29 mouse cellular contexts compared by ENCODE assay signal in the genomic region with DNA sequence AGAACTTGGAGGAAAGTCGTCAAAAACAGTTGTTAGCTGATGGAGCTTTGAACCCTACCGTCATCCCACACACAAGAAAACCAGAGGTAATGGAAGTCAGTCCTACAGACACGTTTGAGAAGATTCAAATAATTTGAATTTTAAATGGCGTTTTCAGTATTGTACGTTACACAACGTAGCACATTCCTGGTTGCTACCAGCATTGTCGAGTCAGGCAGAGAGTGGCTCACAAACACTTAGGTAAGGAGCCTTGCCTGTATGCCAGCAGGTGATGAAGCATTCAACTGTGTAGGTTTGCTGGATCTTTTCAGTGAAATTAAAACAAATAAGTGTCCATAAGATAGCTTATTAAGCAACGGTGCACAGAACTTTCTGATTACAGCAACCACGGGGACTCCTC. TPM values are rescaled to one million over a fixed set of nuclear protein-coding genes. Genes with fewer than 3 reads are reported as not detected.
DNase-seq lines count a peak whose midpoint lies in the region; ATAC-seq and TF ChIP-seq lines count a peak whose summit lies in the region.
"Had no signal": no experiment of that assay in that cellular context is flagged by ENCODE, and none has a peak within 500 bp of the region (broad histone marks: within the 10 kb centered on the region; RNA-seq: fewer than 3 reads in every experiment).

No protein-coding gene starts in this region.

- ATAC-seq in forebrain, embryonic 12.5 days (ENCODE audit: low FRiP score) = no peak
- no peak for ATAC-seq in forebrain, embryonic 16.5 days
- ATAC-seq in midbrain, postnatal 0 days (ENCODE audit: low FRiP score) = no peak
- 0 out of 2 replicates have a peak, but pooled peaks have one; percentile 12 for ATAC-seq in midbrain, embryonic 11.5 days (ENCODE audit: low FRiP score)
- 0 out of 2 replicates have a peak, but pooled peaks have one; percentile 40 for ATAC-seq in midbrain, embryonic 16.5 days
- no peak for ATAC-seq in heart, embryonic 11.5 days (replicated peaks; ENCODE audit: insufficient number of reproducible peaks, low FRiP score, low TSS enrichment)

- peaks cover 24% of the 10 kb centered on the region for H3K4me1 ChIP-seq in forebrain, embryonic 12.5 days
- peaks cover 8% of the 10 kb centered on the region; the same call in 1 of the 2 replicates for H3K4me1 ChIP-seq in forebrain, embryonic 16.5 days (replicated peaks; ENCODE audit: control insufficient read depth, insufficient read depth, low read length)
- peaks cover 40% of the 10 kb centered on the region for H3K4me1 ChIP-seq in midbrain, embryonic 10.5 days
- no peaks in the 10 kb centered on the region for H3K4me1 ChIP-seq in midbrain, postnatal 0 days (ENCODE audit: insufficient read depth, low read length)
- peaks cover 15% of the 10 kb centered on the region for H3K4me1 ChIP-seq in midbrain, embryonic 11.5 days (ENCODE audit: control insufficient read depth, insufficient read depth, low read length)
- H3K4me1 ChIP-seq in midbrain, embryonic 16.5 days (ENCODE audit: control insufficient read depth, insufficient read depth, low read length) = peaks cover 7% of the 10 kb centered on the region
- H3K4me1 ChIP-seq in heart, embryonic 11.5 days (ENCODE audit: control insufficient read depth, insufficient read depth, low read length) = peaks cover 5% of the 10 kb centered on the region; the same call in 1 of the 2 replicates
- H3K4me1 ChIP-seq: embryonic facial prominence, embryonic 15.5 days; limb, embryonic 12.5 days; stomach, embryonic 15.5 days had no signal

- H3K27ac ChIP-seq in forebrain, embryonic 12.5 days = peak overlapping the region; percentile 67
- H3K27ac ChIP-seq in forebrain, embryonic 16.5 days (ENCODE audit: low read length) = no peak overlapping the region
- peak overlapping the region; percentile 79 for H3K27ac ChIP-seq in midbrain, embryonic 10.5 days (replicated peaks)
- no peak overlapping the region for H3K27ac ChIP-seq in midbrain, postnatal 0 days (ENCODE audit: low read depth, low read length)
- H3K27ac ChIP-seq in midbrain, embryonic 11.5 days (ENCODE audit: low read depth, low read length) = peak overlapping the region; percentile 35; the same call in 1 of the 2 replicates
- H3K27ac ChIP-seq in midbrain, embryonic 16.5 days (ENCODE audit: low read length) = no peak overlapping the region
- H3K27ac ChIP-seq in heart, embryonic 11.5 days (ENCODE audit: low read depth, low read length) = no peak overlapping the region
- H3K27ac ChIP-seq: embryonic facial prominence, embryonic 10.5 days; embryonic facial prominence, embryonic 15.5 days; heart, adult 2 months; heart, embryonic 13.5 days; hindbrain, embryonic 13.5 days; kidney, embryonic 15.5 days; limb, embryonic 12.5 days; liver, embryonic 15.5 days; neural tube, embryonic 13.5 days; stomach, embryonic 15.5 days had no signal

- no peak for TF ChIP-seq CTCF in midbrain, postnatal 0 days (IDR thresholded peaks at IDR 0.05)

- no peaks in the 10 kb centered on the region for H3K36me3 ChIP-seq in forebrain, embryonic 12.5 days (replicated peaks)
- no peaks in the 10 kb centered on the region for H3K36me3 ChIP-seq in forebrain, embryonic 16.5 days (ENCODE audit: control insufficient read depth, insufficient read depth)
- no peaks in the 10 kb centered on the region for H3K36me3 ChIP-seq in midbrain, embryonic 10.5 days
- H3K36me3 ChIP-seq in midbrain, postnatal 0 days (ENCODE audit: insufficient read depth, low read length) = no peaks in the 10 kb centered on the region
- H3K36me3 ChIP-seq in midbrain, embryonic 11.5 days (ENCODE audit: control insufficient read depth, insufficient read depth, low read length) = no peaks in the 10 kb centered on the region
- no peaks in the 10 kb centered on the region for H3K36me3 ChIP-seq in midbrain, embryonic 16.5 days (ENCODE audit: control insufficient read depth, insufficient read depth, low read length)
- no peaks in the 10 kb centered on the region for H3K36me3 ChIP-seq in heart, embryonic 11.5 days (ENCODE audit: control insufficient read depth, insufficient read depth, low read length)
- H3K36me3 ChIP-seq: embryonic facial prominence, embryonic 10.5 days; embryonic facial prominence, embryonic 15.5 days; heart, embryonic 13.5 days; hindbrain, embryonic 13.5 days; kidney, embryonic 15.5 days; limb, embryonic 12.5 days; liver, embryonic 15.5 days; neural tube, embryonic 13.5 days; stomach, embryonic 15.5 days had no signal

- H3K4me3 ChIP-seq in forebrain, embryonic 12.5 days (replicated peaks) = no peak overlapping the region
- no peak overlapping the region for H3K4me3 ChIP-seq in forebrain, embryonic 16.5 days (replicated peaks; ENCODE audit: low read length)
- H3K4me3 ChIP-seq in midbrain, embryonic 10.5 days = no peak overlapping the region
- no peak overlapping the region for H3K4me3 ChIP-seq in midbrain, postnatal 0 days (ENCODE audit: low read depth, low read length)
- H3K4me3 ChIP-seq in midbrain, embryonic 11.5 days (ENCODE audit: low read depth, low read length) = no peak overlapping the region
- H3K4me3 ChIP-seq in midbrain, embryonic 16.5 days (ENCODE audit: low read depth, low read length) = no peak overlapping the region
- H3K4me3 ChIP-seq in heart, embryonic 11.5 days (ENCODE audit: low read depth, low read length) = no peak overlapping the region
- H3K4me3 ChIP-seq: embryonic facial prominence, embryonic 10.5 days; embryonic facial prominence, embryonic 15.5 days; heart, adult 2 months; heart, embryonic 13.5 days; hindbrain, embryonic 13.5 days; kidney, embryonic 15.5 days; limb, embryonic 12.5 days; liver, embryonic 15.5 days; neural tube, embryonic 13.5 days; stomach, embryonic 15.5 days had no signal

- H3K4me2 ChIP-seq in forebrain, embryonic 12.5 days = peak overlapping the region; percentile 17; the same call in 1 of the 2 replicates
- no peak overlapping the region for H3K4me2 ChIP-seq in forebrain, embryonic 16.5 days (ENCODE audit: low read length)
- H3K4me2 ChIP-seq in midbrain, postnatal 0 days (ENCODE audit: low read depth, low read length, poor library complexity, severe bottlenecking) = no peak overlapping the region
- H3K4me2 ChIP-seq in midbrain, embryonic 11.5 days = peak overlapping the region; percentile 14; the same call in 1 of the 2 replicates
- no peak overlapping the region for H3K4me2 ChIP-seq in midbrain, embryonic 16.5 days (ENCODE audit: low read length)
- no peak overlapping the region for H3K4me2 ChIP-seq in heart, embryonic 11.5 days
- H3K4me2 ChIP-seq: embryonic facial prominence, embryonic 15.5 days; heart, embryonic 13.5 days; kidney, embryonic 15.5 days; limb, embryonic 12.5 days; liver, embryonic 15.5 days; lung, embryonic 14.5 days; neural tube, embryonic 13.5 days; stomach, embryonic 15.5 days had no signal

- H3K9ac ChIP-seq in forebrain, embryonic 12.5 days = no peak overlapping the region
- no peak overlapping the region for H3K9ac ChIP-seq in forebrain, embryonic 16.5 days (replicated peaks; ENCODE audit: low read depth, low read length)
- no peak overlapping the region for H3K9ac ChIP-seq in midbrain, postnatal 0 days (replicated peaks; ENCODE audit: low read length, poor library complexity, severe bottlenecking)
- peak overlapping the region; percentile 2; the same call in 1 of the 2 replicates for H3K9ac ChIP-seq in midbrain, embryonic 11.5 days (ENCODE audit: low read length)
- no peak overlapping the region for H3K9ac ChIP-seq in midbrain, embryonic 16.5 days (ENCODE audit: low read depth, low read length)
- H3K9ac ChIP-seq in heart, embryonic 11.5 days (ENCODE audit: low read depth, low read length) = no peak overlapping the region
- H3K9ac ChIP-seq: embryonic facial prominence, embryonic 15.5 days; heart, embryonic 13.5 days; hindbrain, embryonic 13.5 days; kidney, embryonic 15.5 days; limb, embryonic 12.5 days; liver, embryonic 15.5 days; lung, embryonic 14.5 days; neural tube, embryonic 13.5 days; stomach, embryonic 15.5 days had no signal

- 13% methylated on average over 9 of the region's 9 CpGs for WGBS in forebrain, embryonic 12.5 days
- 14% methylated on average over 9 of the region's 9 CpGs for WGBS in forebrain, embryonic 16.5 days
- 12% methylated on average over 9 of the region's 9 CpGs for WGBS in midbrain, embryonic 10.5 days
- 25% methylated on average over 9 of the region's 9 CpGs for whole genome bisulfite sequencing in midbrain, postnatal 0 days
- WGBS in midbrain, embryonic 11.5 days = 11% methylated on average over 9 of the region's 9 CpGs
- 11% methylated on average over 9 of the region's 9 CpGs for WGBS in midbrain, embryonic 16.5 days
- 38% methylated on average over 9 of the region's 9 CpGs for WGBS in heart, embryonic 11.5 days (ENCODE audit: insufficient replicate concordance)

- H3K9me3 ChIP-seq in forebrain, embryonic 12.5 days = no peaks in the 10 kb centered on the region
- H3K9me3 ChIP-seq in forebrain, embryonic 16.5 days (ENCODE audit: control insufficient read depth, low read length) = no peaks in the 10 kb centered on the region
- no peaks in the 10 kb centered on the region for H3K9me3 ChIP-seq in midbrain, embryonic 10.5 days (replicated peaks)
- H3K9me3 ChIP-seq in midbrain, postnatal 0 days (ENCODE audit: low read length) = no peaks in the 10 kb centered on the region
- no peaks in the 10 kb centered on the region for H3K9me3 ChIP-seq in midbrain, embryonic 11.5 days (ENCODE audit: control insufficient read depth, low read length)
- no peaks in the 10 kb centered on the region for H3K9me3 ChIP-seq in midbrain, embryonic 16.5 days (replicated peaks; ENCODE audit: control insufficient read depth, low read length, poor library complexity, severe bottlenecking)
- H3K9me3 ChIP-seq in heart, embryonic 11.5 days (replicated peaks; ENCODE audit: control insufficient read depth, low read length) = no peaks in the 10 kb centered on the region
- H3K9me3 ChIP-seq: embryonic facial prominence, embryonic 10.5 days; embryonic facial prominence, embryonic 15.5 days; G1E; heart, embryonic 13.5 days; hindbrain, embryonic 13.5 days; kidney, embryonic 15.5 days; limb, embryonic 12.5 days; liver, embryonic 15.5 days; neural tube, embryonic 13.5 days; stomach, embryonic 15.5 days had no signal

- H3K27me3 ChIP-seq in forebrain, embryonic 12.5 days = peaks cover 19% of the 10 kb centered on the region
- no peaks in the 10 kb centered on the region for H3K27me3 ChIP-seq in forebrain, embryonic 16.5 days (replicated peaks; ENCODE audit: control insufficient read depth, insufficient read depth, low read length)
- H3K27me3 ChIP-seq in midbrain, embryonic 10.5 days (ENCODE audit: low read depth, poor library complexity, severe bottlenecking) = peaks cover 47% of the 10 kb centered on the region
- no peaks in the 10 kb centered on the region; the same call in 1 of the 2 replicates for H3K27me3 ChIP-seq in midbrain, postnatal 0 days (ENCODE audit: insufficient read depth, low read length)
- H3K27me3 ChIP-seq in midbrain, embryonic 11.5 days (ENCODE audit: control insufficient read depth, insufficient read depth, low read length) = no peaks in the 10 kb centered on the region
- H3K27me3 ChIP-seq in midbrain, embryonic 16.5 days (ENCODE audit: control insufficient read depth, insufficient read depth, low read depth, low read length) = no peaks in the 10 kb centered on the region
- H3K27me3 ChIP-seq in heart, embryonic 11.5 days (ENCODE audit: control insufficient read depth, insufficient read depth, low read length) = no peaks in the 10 kb centered on the region
- H3K27me3 ChIP-seq: embryonic facial prominence, embryonic 15.5 days; heart, embryonic 13.5 days; stomach, embryonic 15.5 days had no signal

- DNase-seq in midbrain, embryonic 10.5 days (ENCODE audit: low spot score) = peak; percentile 29
- DNase-seq in midbrain, postnatal 0 days (ENCODE audit: low spot score) = no peak
- DNase-seq in midbrain, embryonic 11.5 days (ENCODE audit: low spot score, missing footprints) = peak; percentile 91
- DNase-seq in right cerebral cortex, postnatal 14 days = no peak
- DNase-seq: adrenal gland, adult 8-10 months; B cell, adult 2 months; cerebellum, adult 8-10 months; cerebellum, postnatal 36 days; gastrocnemius, postnatal 36 days; heart, adult 2 months; heart, postnatal 14 days; kidney, adult 18-20 months; kidney, postnatal 25 days; lung, embryonic 14.5 days; lung, postnatal 14 days had no signal

RNA-seq across cellular contexts. Expression of a gene that starts 36.0 kb away (rescaled TPM):
- polyA plus RNA-seq in forebrain, embryonic 12.5 days (2016; fragmentation: Nextera tagmentation; extraction: Ambion mirVana) = 118 and 121 TPM in 2 replicates
- polyA plus RNA-seq in forebrain, embryonic 16.5 days (2015; fragmentation: Nextera tagmentation; extraction: Ambion mirVana) = 156 and 201 TPM in 2 replicates
- 40.4 and 60.8 TPM in 2 replicates for polyA plus RNA-seq in midbrain, embryonic 10.5 days (2016; fragmentation: Nextera tagmentation; extraction: Ambion mirVana)
- 623 and 716 TPM in 2 replicates for total RNA-seq in midbrain, postnatal 0 days (2014; rRNA removed)
- 155 and 200 TPM in 2 replicates for polyA plus RNA-seq in midbrain, postnatal 0 days (2015; fragmentation: Nextera tagmentation; extraction: Ambion mirVana)
- polyA plus RNA-seq in midbrain, embryonic 11.5 days (2014; fragmentation: Nextera tagmentation; extraction: Ambion mirVana) = 66.6 and 74.5 TPM in 2 replicates
- 189 and 211 TPM in 2 replicates for polyA plus RNA-seq in midbrain, embryonic 16.5 days (2015; fragmentation: Nextera tagmentation; extraction: Ambion mirVana)
- polyA plus RNA-seq in heart, embryonic 11.5 days (2014; fragmentation: Nextera tagmentation; extraction: Ambion mirVana) = 30.8 and 31.8 TPM in 2 replicates

Comparison
In these comparisons a context has a peak if more than half of its experiments do, and no peak if none do; other contexts are left out.
1. ATAC-seq: peak in midbrain, embryonic 11.5 days (single experiment) and midbrain, embryonic 16.5 days (single experiment); none in forebrain, embryonic 12.5 days (single experiment), forebrain, embryonic 16.5 days (single experiment), midbrain, postnatal 0 days (single experiment) and heart, embryonic 11.5 days (single experiment).
2. H3K27ac ChIP-seq: peak in forebrain, embryonic 12.5 days (single experiment), midbrain, embryonic 10.5 days (single experiment) and midbrain, embryonic 11.5 days (single experiment); none in forebrain, embryonic 16.5 days (single experiment), midbrain, postnatal 0 days (single experiment), midbrain, embryonic 16.5 days (single experiment) and heart, embryonic 11.5 days (single experiment).
3. H3K4me2 ChIP-seq: peak in forebrain, embryonic 12.5 days (single experiment) and midbrain, embryonic 11.5 days (single experiment); none in forebrain, embryonic 16.5 days (single experiment), midbrain, postnatal 0 days (single experiment), midbrain, embryonic 16.5 days (single experiment) and heart, embryonic 11.5 days (single experiment).
4. DNase-seq: peak in midbrain, embryonic 10.5 days (single experiment) and midbrain, embryonic 11.5 days (single experiment); none in midbrain, postnatal 0 days (single experiment) and right cerebral cortex, postnatal 14 days (single experiment).